Mouse (Mus musculus) liver, embryonic 12.5 days (tissue): ENCODE measurements around the gene Plac9a. TPM values are rescaled to one million over a fixed set of nuclear protein-coding genes. Genes with fewer than 3 reads are reported as not detected.
"Not testable (repeated sequence)": the region's sequence is repeated elsewhere in the genome, so short reads cannot be mapped to it uniquely, and the experiment has no call there.

Source experiments
- ATAC-seq: fragments of 200-750 bp; cut with Nextera tagmentation; 2 replicates; pipeline ENCODE4 v1.8.0; 2017; ENCODE audit warnings: moderate number of reproducible peaks, mild to moderate bottlenecking, moderate library complexity
- H3K27ac ChIP-seq: fragments of 300-500 bp; sonication (generic); 2 replicates; pipeline ENCODE4 v1.5.1; 2016; ENCODE audit warnings: mild to moderate bottlenecking
- H3K27me3 ChIP-seq: fragments of 300-500 bp; sonication (generic); replicated peaks from 2 replicates; pipeline ENCODE4 v1.6.1; 2016; ENCODE audit warnings: mild to moderate bottlenecking, moderate library complexity
- H3K36me3 ChIP-seq: fragments of 300-500 bp; sonication (generic); 2 replicates; pipeline ENCODE4 v1.6.1; 2016; ENCODE audit warnings: mild to moderate bottlenecking, moderate library complexity
- H3K4me1 ChIP-seq: fragments of 300-500 bp; sonication (generic); 2 replicates; pipeline ENCODE4 v1.6.1; 2016
- H3K4me2 ChIP-seq: fragments of 300-500 bp; sonication (generic); 2 replicates; pipeline ENCODE4 v1.6.1; 2016; ENCODE audit warnings: mild to moderate bottlenecking, moderate library complexity
- H3K4me3 ChIP-seq: fragments of 300-500 bp; sonication (generic); 2 replicates; pipeline ENCODE4 v1.5.1; 2016; ENCODE audit warnings: mild to moderate bottlenecking, moderate library complexity
- H3K9ac ChIP-seq: fragments of 300-500 bp; sonication (generic); 2 replicates; pipeline ENCODE4 v1.6.1; 2016; ENCODE audit warnings: mild to moderate bottlenecking, moderate library complexity
- H3K9me3 ChIP-seq: fragments of 300-500 bp; sonication (generic); replicated peaks from 2 replicates; pipeline ENCODE4 v1.6.1; 2016; ENCODE audit warnings: mild to moderate bottlenecking, moderate library complexity
- WGBS: fragments of 180-500 bp; shearing (Covaris S2); methylation state at CpG from one replicate; pipeline ENCODE4 v1.1.7; 2016; ENCODE audit not compliant: insufficient replicate concordance; 5-methylcytosine and 5-hydroxymethylcytosine counted together
- polyA plus RNA-seq: library from polyadenylated mRNA; unstranded; fragments of >200 nt; fragmentation: Nextera tagmentation; extraction: Ambion mirVana; gene quantifications from 2 replicates; pipeline ENCODE4 v1.2.1, GENCODE M21; 2016

Gene Plac9a
- polyA plus RNA-seq, 1 experiment from 2014 or later = not detected

DNA sequence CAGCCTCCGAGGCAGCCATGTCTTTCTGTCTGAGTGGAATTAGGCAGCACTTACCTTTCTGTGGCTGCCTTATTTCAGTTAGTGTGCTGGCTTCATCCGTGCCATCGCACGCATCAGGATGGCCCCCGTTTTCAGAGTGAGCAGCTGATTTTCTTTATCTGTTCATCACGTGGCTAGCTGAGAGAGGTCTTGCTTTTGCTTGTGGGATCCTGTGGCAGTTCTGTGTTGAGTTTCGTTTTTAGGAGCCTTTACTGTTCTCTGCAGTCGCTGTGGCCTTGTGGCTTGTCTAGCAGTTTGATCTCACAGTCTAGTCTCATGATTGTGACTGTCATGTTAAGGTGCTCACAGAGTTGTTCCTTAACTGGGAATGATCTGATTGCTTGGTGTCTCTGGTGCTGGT, 45.0 kb downstream of the Plac9a start:
- Histone ChIP-seq H3K27ac (no peak overlapping the region), H3K4me3 (no peak overlapping the region), H3K9ac (no peak overlapping the region), H3K9me3 (no peaks in the 10 kb centered on the region), H3K4me2 (no peak overlapping the region; the same call in 1 of the 2 replicates), H3K4me1 (peaks cover 57% of the 10 kb centered on the region), H3K36me3 (no peaks in the 10 kb centered on the region), H3K27me3 (no peaks in the 10 kb centered on the region)
- 36% methylated on average over 8 of the region's 8 CpGs for WGBS
- no peak for ATAC-seq

GRCm38 (mm10) chr14:25857168-25857621, 45.7 kb downstream of the Plac9a start:
- Histone ChIP-seq H3K36me3 (no peaks in the 10 kb centered on the region), H3K9me3 (no peaks in the 10 kb centered on the region), H3K4me3 (no peak overlapping the region), H3K4me2 (peak overlapping the region; percentile 25), H3K4me1 (peaks cover 54% of the 10 kb centered on the region), H3K9ac (no peak overlapping the region), H3K27me3 (no peaks in the 10 kb centered on the region), H3K27ac (no peak overlapping the region)
- 11% methylated on average over 3 of the region's 3 CpGs for WGBS
- peak; percentile 66 for ATAC-seq

GRCm38 (mm10) chr14:25855241-25855885, 47.5 kb downstream of the Plac9a start:
- Histone ChIP-seq H3K4me2 (peak overlapping the region; percentile 32), H3K9ac (0 out of 2 replicates have a peak overlapping the region, but pooled peaks have one; percentile 19), H3K27ac (no peak overlapping the region), H3K27me3 (no peaks in the 10 kb centered on the region), H3K4me1 (peaks cover 46% of the 10 kb centered on the region), H3K4me3 (no peak overlapping the region), H3K9me3 (no peaks in the 10 kb centered on the region), H3K36me3 (no peaks in the 10 kb centered on the region)
- 29% methylated on average over 8 of the region's 8 CpGs for WGBS
- peak; percentile 47 for ATAC-seq

DNA sequence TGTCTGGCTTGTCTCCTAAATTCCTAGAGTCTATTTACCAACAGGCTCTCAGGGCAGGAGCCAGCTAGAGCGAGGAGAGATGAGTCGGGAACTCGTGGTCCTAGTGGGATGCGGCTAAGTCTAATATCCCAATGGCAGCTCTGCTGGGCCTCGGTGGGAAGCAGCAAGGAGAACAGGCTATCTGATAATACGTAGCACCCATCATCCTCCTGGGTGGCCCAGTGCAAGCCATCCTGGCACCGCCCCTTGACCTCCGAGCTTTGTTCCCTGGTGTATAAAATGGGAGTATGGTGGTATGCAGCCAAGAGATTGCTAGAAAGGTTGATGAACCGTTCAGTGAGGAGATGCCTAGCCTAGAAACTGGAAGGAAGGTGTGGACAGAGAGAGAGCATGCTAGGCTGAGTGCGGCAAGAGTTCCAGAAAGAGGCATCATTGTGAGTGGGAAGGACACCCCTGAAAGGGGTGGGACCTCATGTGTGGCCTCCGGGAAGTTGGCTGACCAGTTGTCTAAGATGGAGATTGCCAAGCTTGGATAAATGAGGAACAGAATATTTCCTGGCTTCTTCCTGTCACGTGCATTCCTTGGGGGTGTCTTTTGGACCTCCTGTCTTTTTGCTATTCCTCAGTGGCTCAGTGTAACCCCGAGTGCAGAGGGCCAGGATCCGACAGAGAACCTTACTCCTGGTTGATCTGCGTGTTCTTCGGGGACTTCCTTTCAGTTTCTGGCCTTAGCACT, 49.0 kb downstream of the Plac9a start:
- Histone ChIP-seq H3K27me3 (no peaks in the 10 kb centered on the region), H3K9ac (no peak overlapping the region), H3K36me3 (no peaks in the 10 kb centered on the region), H3K4me1 (peaks cover 46% of the 10 kb centered on the region), H3K27ac (no peak overlapping the region), H3K9me3 (no peaks in the 10 kb centered on the region), H3K4me3 (no peak overlapping the region), H3K4me2 (no peak overlapping the region)
- 76% methylated on average over 16 of the region's 16 CpGs for WGBS
- ATAC-seq = no peak

DNA sequence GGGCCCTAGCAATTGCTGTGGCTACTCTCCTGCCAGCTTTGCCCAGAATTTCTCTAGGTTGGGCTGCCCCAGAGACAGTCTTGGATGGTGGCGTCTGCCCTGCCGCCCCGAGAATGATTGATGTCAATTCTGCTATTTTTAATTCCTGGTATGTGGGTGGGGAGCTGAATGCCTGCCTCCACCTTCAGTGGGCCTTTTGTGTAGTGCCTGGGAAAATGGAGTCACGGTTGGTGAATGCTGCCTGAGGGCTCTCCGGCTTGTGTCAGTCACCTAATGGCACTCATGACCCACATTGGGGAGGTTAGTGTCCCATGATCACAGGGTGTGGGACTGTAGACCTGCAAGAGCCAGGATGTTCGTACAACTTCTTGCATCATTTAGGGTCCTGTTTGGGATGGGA, 49.6 kb downstream of the Plac9a start:
- Histone ChIP-seq H3K9ac (no peak overlapping the region), H3K4me2 (no peak overlapping the region), H3K27me3 (no peaks in the 10 kb centered on the region), H3K9me3 (no peaks in the 10 kb centered on the region), H3K36me3 (no peaks in the 10 kb centered on the region), H3K4me1 (peaks cover 40% of the 10 kb centered on the region), H3K4me3 (no peak overlapping the region), H3K27ac (no peak overlapping the region)
- ATAC-seq = no peak
- 68% methylated on average over 6 of the region's 6 CpGs for WGBS

DNA sequence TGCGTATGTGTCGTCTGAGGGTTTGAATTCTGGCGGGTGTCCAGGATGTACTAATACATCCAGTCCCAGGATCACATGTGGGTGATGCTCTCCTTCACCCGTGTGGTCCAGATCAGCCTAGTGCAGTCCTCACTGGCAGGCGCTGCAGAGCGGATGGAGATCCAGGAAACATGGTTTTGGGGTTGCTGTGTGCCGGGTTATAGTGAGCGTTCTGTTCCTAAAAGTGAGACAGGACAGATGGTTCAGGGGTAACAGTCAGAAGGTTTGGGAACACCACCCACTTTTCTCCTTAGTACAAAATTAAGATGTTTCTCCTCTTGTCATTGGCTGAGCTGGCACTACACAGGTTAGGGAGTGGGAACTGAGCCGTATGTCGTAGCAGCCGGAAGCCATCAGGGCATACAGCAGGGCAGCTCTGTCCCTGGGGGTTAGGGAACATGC, 50.8 kb downstream of the Plac9a start:
- H3K36me3 ChIP-seq = no peaks in the 10 kb centered on the region
- H3K4me2 ChIP-seq = no peak overlapping the region
- H3K9ac ChIP-seq = no peak overlapping the region
- no peak overlapping the region for H3K27ac ChIP-seq
- peaks cover 39% of the 10 kb centered on the region for H3K4me1 ChIP-seq
- no peak overlapping the region for H3K4me3 ChIP-seq
- WGBS = 79% methylated on average over 11 of the region's 11 CpGs
- no peaks in the 10 kb centered on the region for H3K9me3 ChIP-seq
- ATAC-seq = no peak
- no peaks in the 10 kb centered on the region for H3K27me3 ChIP-seq

GRCm38 (mm10) chr14:25851189-25851588, 51.7 kb downstream of the Plac9a start:
- Histone ChIP-seq H3K9me3 (no peaks in the 10 kb centered on the region), H3K27me3 (no peaks in the 10 kb centered on the region), H3K27ac (no peak overlapping the region), H3K36me3 (no peaks in the 10 kb centered on the region), H3K9ac (no peak overlapping the region), H3K4me3 (no peak overlapping the region), H3K4me2 (no peak overlapping the region), H3K4me1 (peaks cover 34% of the 10 kb centered on the region)
- 67% methylated on average over 6 of the region's 6 CpGs for WGBS
- no peak for ATAC-seq

DNA sequence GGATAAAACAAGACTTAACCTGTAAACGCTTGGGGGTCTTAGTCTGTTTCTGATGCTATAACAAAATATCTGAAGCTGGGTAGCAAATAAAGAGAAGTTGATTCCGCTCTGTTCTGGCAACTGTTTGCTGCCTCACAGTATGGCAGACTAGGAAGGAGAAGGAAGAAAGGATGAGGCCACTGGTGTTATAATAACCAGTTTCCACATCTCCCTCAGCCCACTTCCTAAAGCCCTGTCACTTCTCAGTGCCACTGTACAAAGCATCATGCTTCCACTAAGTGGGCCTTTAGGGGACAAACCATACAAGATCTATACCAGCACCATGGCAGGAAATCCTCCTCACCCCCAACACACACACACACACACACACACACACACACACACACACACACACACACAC, 52.5 kb downstream of the Plac9a start:
- no peaks in the 10 kb centered on the region for H3K36me3 ChIP-seq
- H3K27me3 ChIP-seq = no peaks in the 10 kb centered on the region
- H3K4me1 ChIP-seq = peaks cover 26% of the 10 kb centered on the region
- H3K9ac ChIP-seq = no peak overlapping the region
- H3K27ac ChIP-seq = no peak overlapping the region
- WGBS = 73% methylated on average over 2 of the region's 2 CpGs
- H3K9me3 ChIP-seq = no peaks in the 10 kb centered on the region
- no peak overlapping the region for H3K4me3 ChIP-seq
- no peak overlapping the region for H3K4me2 ChIP-seq
- no peak for ATAC-seq

DNA sequence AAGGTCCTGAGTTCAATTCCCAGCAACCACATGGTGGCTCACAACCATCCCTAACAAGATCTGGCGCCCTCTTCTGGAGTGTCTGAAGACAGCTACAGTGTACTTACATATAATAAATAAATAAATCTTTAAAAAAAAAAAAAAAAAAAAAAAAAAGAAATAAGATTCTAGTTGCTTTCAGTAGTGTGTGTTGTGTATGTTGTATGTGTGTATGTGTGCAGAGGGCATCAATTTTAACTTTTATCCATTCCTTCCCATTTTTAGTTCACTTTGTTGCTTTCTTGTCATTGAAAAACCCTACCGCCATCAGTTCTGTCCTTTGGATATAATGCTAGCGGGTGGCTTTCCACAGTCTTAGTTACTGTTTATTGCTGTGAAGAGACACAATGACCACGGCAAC, 54.2 kb downstream of the Plac9a start:
- H3K4me3 ChIP-seq, H3K4me2 ChIP-seq, H3K27me3 ChIP-seq, ATAC-seq, H3K36me3 ChIP-seq, H3K27ac ChIP-seq, H3K9ac ChIP-seq, H3K9me3 ChIP-seq: not testable (repeated sequence)
- 84% methylated on average over 3 of the region's 4 CpGs for WGBS
- H3K4me1 ChIP-seq = peaks cover 18% of the 10 kb centered on the region

DNA sequence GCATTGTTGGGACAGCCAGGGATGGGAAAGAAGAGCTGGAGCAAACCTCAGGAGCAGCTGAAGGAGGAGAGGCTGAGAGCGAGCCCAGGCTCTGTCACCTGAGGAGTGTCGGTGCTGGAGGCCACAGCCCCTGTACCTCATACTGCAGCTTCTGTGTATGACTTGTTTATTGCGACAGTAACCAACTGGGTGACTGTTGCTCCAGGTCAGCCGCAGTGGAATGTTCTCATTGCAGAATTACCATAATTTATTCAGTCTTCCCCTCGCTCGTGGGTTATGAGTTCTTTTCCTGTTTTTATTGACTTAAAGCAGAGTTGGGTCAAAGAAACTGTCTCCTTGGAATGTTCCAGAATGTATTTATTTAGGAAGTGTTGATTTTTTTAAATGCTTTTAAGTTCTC, 54.7 kb downstream of the Plac9a start:
- H3K4me2 ChIP-seq = no peak overlapping the region
- no peak for ATAC-seq
- H3K36me3 ChIP-seq = no peaks in the 10 kb centered on the region
- no peak overlapping the region for H3K27ac ChIP-seq
- no peaks in the 10 kb centered on the region for H3K9me3 ChIP-seq
- 0 out of 2 replicates have a peak, but pooled peaks cover 3% of the 10 kb centered on the region for H3K27me3 ChIP-seq
- 78% methylated on average over 6 of the region's 6 CpGs for WGBS
- H3K4me3 ChIP-seq = no peak overlapping the region
- H3K4me1 ChIP-seq = peaks cover 18% of the 10 kb centered on the region
- H3K9ac ChIP-seq = no peak overlapping the region

GRCm38 (mm10) chr14:25847660-25848059, 55.2 kb downstream of the Plac9a start:
- no peak for ATAC-seq
- Histone ChIP-seq H3K9me3 (no peaks in the 10 kb centered on the region), H3K27ac (no peak overlapping the region), H3K27me3 (peaks cover 8% of the 10 kb centered on the region), H3K36me3 (no peaks in the 10 kb centered on the region), H3K4me3 (no peak overlapping the region), H3K4me2 (peak overlapping the region; percentile 36; the same call in 1 of the 2 replicates), H3K9ac (no peak overlapping the region), H3K4me1 (peaks cover 19% of the 10 kb centered on the region)
- 43% methylated on average over 9 of the region's 9 CpGs for WGBS

DNA sequence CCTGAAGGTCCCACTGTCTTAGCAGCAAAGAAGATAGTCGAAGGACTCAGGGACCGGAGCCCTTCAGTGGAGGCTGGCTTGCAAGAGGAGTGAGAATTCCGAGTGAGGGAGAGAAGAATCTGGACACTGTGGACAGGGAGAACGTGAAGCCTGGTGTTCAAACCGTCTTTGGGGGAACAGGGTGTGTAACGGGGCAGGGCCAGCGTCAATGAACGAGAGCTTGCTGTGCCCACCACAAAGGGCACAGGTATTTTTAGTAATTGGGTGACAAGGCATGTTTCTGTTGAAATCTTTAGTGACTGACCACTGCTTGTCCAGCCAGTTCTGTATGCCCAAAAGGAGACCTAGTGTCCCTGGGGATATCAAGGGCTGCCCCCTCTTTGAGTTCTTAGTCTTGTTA, 56.4 kb downstream of the Plac9a start:
- no peak overlapping the region for H3K9ac ChIP-seq
- H3K4me3 ChIP-seq = no peak overlapping the region
- no peaks in the 10 kb centered on the region for H3K9me3 ChIP-seq
- peaks cover 11% of the 10 kb centered on the region for H3K27me3 ChIP-seq
- ATAC-seq = no peak
- H3K4me2 ChIP-seq = no peak overlapping the region
- H3K36me3 ChIP-seq = no peaks in the 10 kb centered on the region
- H3K4me1 ChIP-seq = peaks cover 30% of the 10 kb centered on the region
- no peak overlapping the region for H3K27ac ChIP-seq
- WGBS = 80% methylated on average over 8 of the region's 8 CpGs
